In the genomic region with DNA sequence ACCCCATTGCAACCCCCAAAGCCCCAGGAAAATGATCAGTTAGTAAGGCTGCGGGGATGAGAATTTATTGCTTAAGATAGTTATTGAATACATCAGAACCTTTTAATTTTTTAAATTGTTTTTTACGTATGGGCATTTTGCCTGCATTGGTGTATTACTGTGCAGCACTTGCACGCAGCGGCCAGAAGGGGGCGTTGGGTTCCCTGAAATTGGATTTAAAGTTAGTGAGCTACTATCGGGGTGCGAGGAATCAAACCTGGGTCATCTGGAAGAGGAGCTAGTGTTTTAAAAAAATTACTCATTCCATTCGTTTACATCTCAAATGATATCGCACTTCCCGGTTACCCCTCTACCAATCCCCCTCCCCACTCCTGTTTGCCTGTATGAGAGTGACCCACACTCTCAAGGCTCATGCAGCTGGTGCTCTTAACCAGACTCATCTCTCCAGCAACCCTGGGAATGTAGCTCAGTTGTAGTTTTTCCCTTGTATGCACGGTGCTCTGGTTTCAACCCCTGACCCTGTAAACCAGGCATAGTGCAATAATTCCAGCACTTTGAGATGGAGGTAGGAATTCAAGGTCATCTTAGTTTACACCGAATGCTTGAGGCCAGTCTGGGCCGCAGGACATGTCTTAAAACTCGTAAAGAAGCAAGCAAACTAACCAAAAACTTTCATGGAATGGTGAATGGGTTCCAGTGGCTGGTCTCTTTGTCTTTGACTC, we compare ENCODE assay signal across 12 mouse cellular contexts. TPM values are rescaled to one million over a fixed set of nuclear protein-coding genes. Genes with fewer than 3 reads are reported as not detected.
DNase-seq lines count a peak whose midpoint lies in the region; ATAC-seq and TF ChIP-seq lines count a peak whose summit lies in the region.
"Had no signal": no experiment of that assay in that cellular context is flagged by ENCODE, and none has a peak within 500 bp of the region (broad histone marks: within the 10 kb centered on the region; RNA-seq: fewer than 3 reads in every experiment).

No protein-coding gene starts in this region.

- no peak overlapping the region for H3K4me3 ChIP-seq in intestine, postnatal 0 days (ENCODE audit: low read depth, low read length)
- H3K4me3 ChIP-seq in intestine, embryonic 15.5 days (replicated peaks) = no peak overlapping the region
- H3K4me3 ChIP-seq in liver, embryonic 12.5 days = no peak overlapping the region
- H3K4me3 ChIP-seq in heart, embryonic 10.5 days = no peak overlapping the region
- H3K4me3 ChIP-seq: embryonic facial prominence, embryonic 10.5 days; limb, embryonic 15.5 days; neural tube, embryonic 13.5 days had no signal

- no peak for ATAC-seq in intestine, postnatal 0 days
- no peak for ATAC-seq in intestine, embryonic 15.5 days
- no peak for ATAC-seq in liver, embryonic 12.5 days

- WGBS in intestine, postnatal 0 days = 59% methylated on average over 14 of the region's 14 CpGs
- 56% methylated on average over 14 of the region's 14 CpGs for WGBS in intestine, embryonic 15.5 days
- WGBS in liver, embryonic 12.5 days (ENCODE audit: insufficient replicate concordance) = 59% methylated on average over 14 of the region's 14 CpGs
- 57% methylated on average over 14 of the region's 14 CpGs for WGBS in heart, embryonic 10.5 days

- H3K9ac ChIP-seq in intestine, postnatal 0 days (ENCODE audit: low read depth, low read length) = no peak overlapping the region
- no peak overlapping the region for H3K9ac ChIP-seq in intestine, embryonic 15.5 days
- no peak overlapping the region for H3K9ac ChIP-seq in liver, embryonic 12.5 days
- H3K9ac ChIP-seq: limb, embryonic 15.5 days; neural tube, embryonic 13.5 days had no signal

- H3K27me3 ChIP-seq in intestine, postnatal 0 days (replicated peaks; ENCODE audit: control insufficient read depth, insufficient read depth, low read length) = no peaks in the 10 kb centered on the region
- no peaks in the 10 kb centered on the region for H3K27me3 ChIP-seq in intestine, embryonic 15.5 days (replicated peaks)
- no peaks in the 10 kb centered on the region for H3K27me3 ChIP-seq in liver, embryonic 12.5 days (replicated peaks)
- no peaks in the 10 kb centered on the region for H3K27me3 ChIP-seq in heart, embryonic 10.5 days (ENCODE audit: insufficient read depth, poor library complexity, severe bottlenecking)
- H3K27me3 ChIP-seq: limb, embryonic 15.5 days; neural tube, embryonic 13.5 days had no signal

- peak; percentile 60 for TF ChIP-seq CTCF in intestine, postnatal 0 days (IDR thresholded peaks at IDR 0.05; ENCODE audit: low read depth)

- no peaks in the 10 kb centered on the region for H3K9me3 ChIP-seq in intestine, postnatal 0 days (ENCODE audit: control insufficient read depth)
- no peaks in the 10 kb centered on the region for H3K9me3 ChIP-seq in intestine, embryonic 15.5 days
- no peaks in the 10 kb centered on the region for H3K9me3 ChIP-seq in liver, embryonic 12.5 days (replicated peaks)
- H3K9me3 ChIP-seq in heart, embryonic 10.5 days = no peaks in the 10 kb centered on the region
- H3K9me3 ChIP-seq: embryonic facial prominence, embryonic 10.5 days; limb, embryonic 15.5 days; neural tube, embryonic 13.5 days had no signal

- H3K4me1 ChIP-seq in intestine, postnatal 0 days (replicated peaks; ENCODE audit: control insufficient read depth, insufficient read depth, low read length) = no peaks in the 10 kb centered on the region
- peaks cover 3% of the 10 kb centered on the region; the same call in 1 of the 2 replicates for H3K4me1 ChIP-seq in intestine, embryonic 15.5 days (replicated peaks)
- peaks cover 40% of the 10 kb centered on the region for H3K4me1 ChIP-seq in liver, embryonic 12.5 days
- H3K4me1 ChIP-seq in heart, embryonic 10.5 days = peaks cover 13% of the 10 kb centered on the region

- H3K4me2 ChIP-seq in intestine, postnatal 0 days (replicated peaks; ENCODE audit: low read depth) = no peak overlapping the region
- H3K4me2 ChIP-seq in intestine, embryonic 15.5 days (replicated peaks) = no peak overlapping the region
- peak overlapping the region; percentile 96 for H3K4me2 ChIP-seq in liver, embryonic 12.5 days
- H3K4me2 ChIP-seq: limb, embryonic 15.5 days; neural tube, embryonic 13.5 days had no signal

- no peak overlapping the region for H3K27ac ChIP-seq in intestine, postnatal 0 days (ENCODE audit: low read depth, low read length)
- H3K27ac ChIP-seq in intestine, embryonic 15.5 days = no peak overlapping the region
- H3K27ac ChIP-seq in liver, embryonic 12.5 days = peak overlapping the region; percentile 79
- no peak overlapping the region for H3K27ac ChIP-seq in heart, embryonic 10.5 days
- H3K27ac ChIP-seq: embryonic facial prominence, embryonic 10.5 days; limb, embryonic 15.5 days; neural tube, embryonic 13.5 days had no signal

- DNase-seq in A20 (ENCODE audit: low read depth, low spot score) (peak; percentile 52), ES-CJ7 (ENCODE audit: low read depth, low spot score) (peak; percentile 61)
- no peak for DNase-seq in right cerebral cortex, postnatal 25 days
- no peak for DNase-seq in adrenal gland, adult 8-10 months
- DNase-seq in heart, embryonic 10.5 days (ENCODE audit: low spot score) = no peak
- DNase-seq: adrenal gland, postnatal 10 days had no signal

- H3K36me3 ChIP-seq in intestine, postnatal 0 days (ENCODE audit: control insufficient read depth, insufficient read depth) = no peaks in the 10 kb centered on the region
- H3K36me3 ChIP-seq in intestine, embryonic 15.5 days = no peaks in the 10 kb centered on the region
- peaks cover 4% of the 10 kb centered on the region for H3K36me3 ChIP-seq in liver, embryonic 12.5 days
- H3K36me3 ChIP-seq in heart, embryonic 10.5 days = 0 out of 2 replicates have a peak, but pooled peaks cover 3% of the 10 kb centered on the region
- H3K36me3 ChIP-seq: limb, embryonic 15.5 days; neural tube, embryonic 13.5 days had no signal

RNA-seq across cellular contexts. Expression of a gene that starts 1.4 kb away (rescaled TPM):
- 9.6 and 10.8 TPM in 2 replicates for polyA plus RNA-seq in intestine, postnatal 0 days (2015; fragmentation: Nextera tagmentation; extraction: Ambion mirVana)
- 10.5 and 10.9 TPM in 2 replicates for polyA plus RNA-seq in intestine, embryonic 15.5 days (2015; fragmentation: Nextera tagmentation; extraction: Ambion mirVana)
- 7.7 and 9.2 TPM in 2 replicates for polyA plus RNA-seq in liver, embryonic 12.5 days (2016; fragmentation: Nextera tagmentation; extraction: Ambion mirVana)
- 10 to 100 TPM; 85.6 to 99.8 (median 95.5) TPM for total RNA-seq in adrenal gland, adult 8-10 months (2022)
- polyA plus RNA-seq in heart, embryonic 10.5 days (2016; fragmentation: Nextera tagmentation; extraction: Ambion mirVana) = 14.0 and 16.3 TPM in 2 replicates

RNA-seq across cellular contexts. Expression of a gene that starts 10.2 kb away (rescaled TPM):
- 24.6 and 26.9 TPM in 2 replicates for polyA plus RNA-seq in intestine, postnatal 0 days (2015; fragmentation: Nextera tagmentation; extraction: Ambion mirVana)
- 39.8 and 41.2 TPM in 2 replicates for polyA plus RNA-seq in intestine, embryonic 15.5 days (2015; fragmentation: Nextera tagmentation; extraction: Ambion mirVana)
- 46.1 and 47.5 TPM in 2 replicates for polyA plus RNA-seq in liver, embryonic 12.5 days (2016; fragmentation: Nextera tagmentation; extraction: Ambion mirVana)
- 10 to 100 TPM; 16.2 to 26.2 (median 21.0) TPM for total RNA-seq in adrenal gland, adult 8-10 months (2022)
- 37.1 and 38.3 TPM in 2 replicates for polyA plus RNA-seq in heart, embryonic 10.5 days (2016; fragmentation: Nextera tagmentation; extraction: Ambion mirVana)

RNA-seq across cellular contexts. Expression of a gene that starts 34.3 kb away (rescaled TPM):
- 189 and 192 TPM in 2 replicates for polyA plus RNA-seq in intestine, postnatal 0 days (2015; fragmentation: Nextera tagmentation; extraction: Ambion mirVana)
- 290 and 358 TPM in 2 replicates for polyA plus RNA-seq in intestine, embryonic 15.5 days (2015; fragmentation: Nextera tagmentation; extraction: Ambion mirVana)
- 219 and 226 TPM in 2 replicates for polyA plus RNA-seq in liver, embryonic 12.5 days (2016; fragmentation: Nextera tagmentation; extraction: Ambion mirVana)
- 100 to 1,000 TPM; 149 to 159 (median 152) TPM for total RNA-seq in adrenal gland, adult 8-10 months (2022)
- polyA plus RNA-seq in heart, embryonic 10.5 days (2016; fragmentation: Nextera tagmentation; extraction: Ambion mirVana) = 216 and 283 TPM in 2 replicates

Comparison
In these comparisons a context has a peak if more than half of its experiments do, and no peak if none do; other contexts are left out.
1. DNase-seq: peak in A20 (single experiment) and ES-CJ7 (single experiment); none in right cerebral cortex, postnatal 25 days (single experiment), adrenal gland, adult 8-10 months (single experiment) and heart, embryonic 10.5 days (single experiment).